Mouse (Mus musculus): ENCODE results near the gene Cryz.

GRCm38 (mm10) chr3:154671013-154671412 is 74.5 kb downstream of the Cryz start:
- TF ChIP-seq CTCF (IDR thresholded peaks at IDR 0.05; ENCODE audit: low read depth, low read length) (no peak), EP300 (IDR thresholded peaks at IDR 0.05; ENCODE audit: insufficient read depth, low read depth, low read length) (no peak), POLR2A (IDR thresholded peaks at IDR 0.05; ENCODE audit: insufficient read depth, low read length) (no peak)
